Mouse (Mus musculus): ENCODE measurements around the gene Myl9. TPM values are rescaled to one million over a fixed set of nuclear protein-coding genes. Genes with fewer than 3 reads are reported as not detected.

The Myl9 gene
- polyA plus RNA-seq (2012): 0.16 TPM in 1 of 2 replicates, not detected in the other

DNA sequence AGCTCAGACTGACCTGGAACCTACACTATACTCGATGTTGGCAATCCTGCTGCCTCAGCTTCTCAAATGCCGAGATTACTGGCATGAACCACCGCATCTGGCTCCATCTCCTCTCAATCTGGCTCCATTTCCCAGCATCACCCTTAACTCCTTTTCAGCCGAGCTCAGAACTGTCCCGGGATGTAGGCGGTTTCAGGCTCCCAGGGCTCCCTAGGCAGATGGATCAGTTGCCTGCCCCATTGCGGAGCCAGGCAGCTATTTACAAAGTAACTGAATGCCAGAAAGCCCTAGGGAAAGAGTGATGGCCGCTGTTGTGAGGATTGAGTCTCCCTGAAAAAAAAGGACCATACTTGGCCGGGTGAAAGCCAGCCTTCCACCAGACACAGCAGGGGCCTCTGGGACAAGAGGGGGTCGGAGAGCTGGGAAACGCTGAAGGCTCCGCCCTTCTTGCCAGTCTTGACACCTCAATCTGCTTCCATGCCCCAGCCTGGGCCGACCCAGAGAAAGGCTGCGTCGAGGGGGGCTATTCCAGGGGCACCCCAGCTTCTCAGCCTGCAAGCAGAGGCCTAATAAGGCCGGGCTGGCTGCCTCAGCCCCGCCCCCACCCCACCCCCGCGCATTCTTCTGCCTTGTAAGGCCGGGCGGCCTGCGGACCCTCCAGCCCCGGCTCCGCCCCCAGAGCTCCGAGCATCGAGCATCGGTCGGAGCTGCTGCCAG, at the start of gene Myl9:
Gene Myl9 (plus strand): TSS at position 683 of the 717 bp plus-strand sequence.

Other genes starting within 250 kb of the Myl9 start
- gene Aar2, start 227.8 kb upstream of the Myl9 start, polyA plus RNA-seq (2012): 12.5 and 13.3 TPM in 2 replicates
- gene Dlgap4, start 161.7 kb upstream of the Myl9 start, polyA plus RNA-seq (2012): 72.4 and 105 TPM in 2 replicates
- 55.5 and 90.2 TPM in 2 replicates for gene Tgif2, start 64.6 kb downstream of the Myl9 start, polyA plus RNA-seq (2012)
- gene 4930518I15Rik, start 82.5 kb downstream of the Myl9 start, polyA plus RNA-seq (2012): not detected in 2 replicates
- 92.2 and 94.5 TPM in 2 replicates for gene Rab5if, start 87.7 kb downstream of the Myl9 start, polyA plus RNA-seq (2012)
- 1.5 and 1.9 TPM in 2 replicates for gene Sla2, start 111.8 kb downstream of the Myl9 start, polyA plus RNA-seq (2012)
- 2.4 and 4.0 TPM in 2 replicates for gene Ndrg3, start 216.6 kb downstream of the Myl9 start, polyA plus RNA-seq (2012)
- gene Dsn1, start 231.7 kb downstream of the Myl9 start, polyA plus RNA-seq (2012): 2.0 and 2.5 TPM in 2 replicates